13 mouse cellular contexts compared by ENCODE assay signal in the genomic region with DNA sequence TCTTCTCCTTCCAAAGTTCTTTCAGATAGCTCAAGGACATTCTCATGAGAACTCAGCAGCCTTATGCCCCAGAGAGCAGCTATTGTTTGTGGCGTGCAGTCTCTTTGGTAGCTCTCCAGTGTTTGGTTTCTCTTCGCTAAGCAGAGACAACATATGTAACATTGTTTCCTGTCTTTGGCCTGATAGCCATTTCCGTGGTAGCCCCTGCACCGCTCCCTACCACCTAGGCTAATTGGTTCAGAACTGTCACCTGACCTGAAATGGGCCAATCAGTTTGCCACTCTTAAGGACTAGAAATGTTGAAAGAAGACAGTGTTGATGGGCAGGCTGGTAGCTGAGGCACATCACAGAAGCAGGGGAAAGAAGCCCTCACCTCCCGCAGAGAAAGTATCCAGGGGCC. TPM values are rescaled to one million over a fixed set of nuclear protein-coding genes. Genes with fewer than 3 reads are reported as not detected.
DNase-seq lines count a peak whose midpoint lies in the region; ATAC-seq and TF ChIP-seq lines count a peak whose summit lies in the region.
"Had no signal": no experiment of that assay in that cellular context is flagged by ENCODE, and none has a peak within 500 bp of the region (broad histone marks: within the 10 kb centered on the region; RNA-seq: fewer than 3 reads in every experiment).

No protein-coding gene starts in this region.

- DNase-seq in gastrocnemius, adult 2 months = no peak
- no peak for DNase-seq in gastrocnemius, adult 18-20 months (ENCODE audit: low spot score)
- DNase-seq in liver, postnatal 0 days = no peak
- no peak for DNase-seq in hindbrain, embryonic 10.5 days (ENCODE audit: low spot score)
- no peak for DNase-seq in forebrain, embryonic 10.5 days (ENCODE audit: extremely low spot score, low spot score)
- DNase-seq: cerebellum, postnatal 10 days; gastrocnemius, postnatal 14 days; kidney, adult 11 months; spleen, adult 18-20 months had no signal

- no peak overlapping the region for H3K9ac ChIP-seq in liver, postnatal 0 days (replicated peaks)
- H3K9ac ChIP-seq in midbrain, embryonic 16.5 days (ENCODE audit: low read depth, low read length) = no peak overlapping the region

- H3K4me3 ChIP-seq in gastrocnemius, adult 2 months = 0 out of 2 replicates have a peak overlapping the region, but pooled peaks have one; percentile 3
- no peak overlapping the region for H3K4me3 ChIP-seq in liver, postnatal 0 days (ENCODE audit: low read depth, low read length)
- H3K4me3 ChIP-seq in hindbrain, embryonic 10.5 days = no peak overlapping the region
- H3K4me3 ChIP-seq in forebrain, embryonic 10.5 days = no peak overlapping the region
- H3K4me3 ChIP-seq in midbrain, embryonic 16.5 days (ENCODE audit: low read depth, low read length) = no peak overlapping the region

- WGBS in liver, postnatal 0 days (ENCODE audit: insufficient replicate concordance) = 37% methylated on average over 5 of the region's 5 CpGs
- 68% methylated on average over 5 of the region's 5 CpGs for WGBS in hindbrain, embryonic 10.5 days
- WGBS in forebrain, embryonic 10.5 days = 80% methylated on average over 5 of the region's 5 CpGs
- 72% methylated on average over 5 of the region's 5 CpGs for WGBS in midbrain, embryonic 16.5 days

- ATAC-seq in common myeloid progenitor, adult 5-6 weeks (replicated peaks; ENCODE audit: low read depth, poor library complexity, severe bottlenecking) = peak; percentile 96
- ATAC-seq in liver, postnatal 0 days = peak; percentile 64
- peak; percentile 50; the same call in 1 of the 2 replicates for ATAC-seq in monocyte, adult 5-6 weeks (replicated peaks; ENCODE audit: insufficient number of reproducible peaks, low FRiP score, low TSS enrichment, poor library complexity, severe bottlenecking)
- no peak for ATAC-seq in midbrain, embryonic 16.5 days
- ATAC-seq: Patski had no signal

- no peak for TF ChIP-seq CTCF in gastrocnemius, adult 2 months (IDR thresholded peaks at IDR 0.05)
- no peak for TF ChIP-seq CTCF in liver, postnatal 0 days (IDR thresholded peaks at IDR 0.05; ENCODE audit: low read depth)

- H3K27me3 ChIP-seq in liver, postnatal 0 days (ENCODE audit: insufficient read depth, low read length) = no peaks in the 10 kb centered on the region
- H3K27me3 ChIP-seq in hindbrain, embryonic 10.5 days (ENCODE audit: insufficient read depth, poor library complexity, severe bottlenecking) = no peaks in the 10 kb centered on the region
- H3K27me3 ChIP-seq in forebrain, embryonic 10.5 days (ENCODE audit: poor library complexity, severe bottlenecking) = no peaks in the 10 kb centered on the region
- no peaks in the 10 kb centered on the region for H3K27me3 ChIP-seq in midbrain, embryonic 16.5 days (ENCODE audit: control insufficient read depth, insufficient read depth, low read depth, low read length)
- H3K27me3 ChIP-seq: Patski had no signal

- intact Hi-C loops in gastrocnemius, adult 2 months (cut with DNase I) = no loop called here

- TF ChIP-seq EP300 in liver, postnatal 0 days (IDR thresholded peaks at IDR 0.05; ENCODE audit: low read depth) = no peak

- no peaks in the 10 kb centered on the region for H3K4me1 ChIP-seq in liver, postnatal 0 days (ENCODE audit: insufficient read depth)
- peaks cover 16% of the 10 kb centered on the region; the same call in 1 of the 2 replicates for H3K4me1 ChIP-seq in hindbrain, embryonic 10.5 days (replicated peaks)
- peaks cover 3% of the 10 kb centered on the region for H3K4me1 ChIP-seq in forebrain, embryonic 10.5 days
- H3K4me1 ChIP-seq in midbrain, embryonic 16.5 days (ENCODE audit: control insufficient read depth, insufficient read depth, low read length) = peaks cover 2% of the 10 kb centered on the region; the same call in 1 of the 2 replicates

- H3K27ac ChIP-seq in gastrocnemius, adult 2 months = no peak overlapping the region
- H3K27ac ChIP-seq in liver, postnatal 0 days (ENCODE audit: low read depth) = no peak overlapping the region
- no peak overlapping the region for H3K27ac ChIP-seq in hindbrain, embryonic 10.5 days
- H3K27ac ChIP-seq in forebrain, embryonic 10.5 days = no peak overlapping the region
- no peak overlapping the region for H3K27ac ChIP-seq in midbrain, embryonic 16.5 days (ENCODE audit: low read length)

- no peaks in the 10 kb centered on the region for H3K9me3 ChIP-seq in liver, postnatal 0 days (ENCODE audit: low read length)
- no peaks in the 10 kb centered on the region for H3K9me3 ChIP-seq in hindbrain, embryonic 10.5 days
- no peaks in the 10 kb centered on the region for H3K9me3 ChIP-seq in forebrain, embryonic 10.5 days
- no peaks in the 10 kb centered on the region for H3K9me3 ChIP-seq in midbrain, embryonic 16.5 days (replicated peaks; ENCODE audit: control insufficient read depth, low read length, poor library complexity, severe bottlenecking)

- H3K4me2 ChIP-seq in liver, postnatal 0 days (ENCODE audit: low read depth, low read length) = peak overlapping the region; percentile 2; the same call in 1 of the 2 replicates
- no peak overlapping the region for H3K4me2 ChIP-seq in midbrain, embryonic 16.5 days (ENCODE audit: low read length)

- H3K36me3 ChIP-seq in liver, postnatal 0 days (replicated peaks; ENCODE audit: insufficient read depth, low read length) = no peaks in the 10 kb centered on the region
- no peaks in the 10 kb centered on the region for H3K36me3 ChIP-seq in hindbrain, embryonic 10.5 days
- no peaks in the 10 kb centered on the region for H3K36me3 ChIP-seq in forebrain, embryonic 10.5 days (replicated peaks)
- H3K36me3 ChIP-seq in midbrain, embryonic 16.5 days (ENCODE audit: control insufficient read depth, insufficient read depth, low read length) = no peaks in the 10 kb centered on the region

RNA-seq across cellular contexts. Expression of a gene that starts 54.1 kb away (rescaled TPM):
- total RNA-seq in gastrocnemius, adult 2 months (2021) = 10 to 100 TPM; 43.9 to 46.9 TPM
- 10 to 100 TPM; 44.2 to 50.0 TPM for total RNA-seq in gastrocnemius, adult 18-20 months (2021)
- total RNA-seq in common myeloid progenitor, adult 5-6 weeks (2017) = 99.1 and 100 TPM in 2 replicates
- polyA plus RNA-seq in liver, postnatal 0 days (2015; fragmentation: Nextera tagmentation; extraction: Ambion mirVana) = 26.6 and 30.0 TPM in 2 replicates
- total RNA-seq in monocyte, adult 5-6 weeks (2017) = 89.2 to 104 TPM (median 91.7 TPM) in 3 replicates
- 37.7 and 52.3 TPM in 2 replicates for polyA plus RNA-seq in hindbrain, embryonic 10.5 days (2016; fragmentation: Nextera tagmentation; extraction: Ambion mirVana)
- polyA plus RNA-seq in forebrain, embryonic 10.5 days (2016; fragmentation: Nextera tagmentation; extraction: Ambion mirVana) = 50.7 and 57.5 TPM in 2 replicates
- 18.6 and 22.8 TPM in 2 replicates for polyA plus RNA-seq in midbrain, embryonic 16.5 days (2015; fragmentation: Nextera tagmentation; extraction: Ambion mirVana)
